Mouse (Mus musculus): Measurements from ENCODE around the gene Hist1h2bj. TPM values are rescaled to one million over a fixed set of nuclear protein-coding genes. Genes with fewer than 3 reads are reported as not detected.

Hist1h2bj gene
- 10 to 100 TPM in 1 of 2 experiments, 1 to 10 TPM in 1; 4.8 to 10.1 TPM for polyA plus RNA-seq (2017; shearing (Covaris generic))

DNA sequence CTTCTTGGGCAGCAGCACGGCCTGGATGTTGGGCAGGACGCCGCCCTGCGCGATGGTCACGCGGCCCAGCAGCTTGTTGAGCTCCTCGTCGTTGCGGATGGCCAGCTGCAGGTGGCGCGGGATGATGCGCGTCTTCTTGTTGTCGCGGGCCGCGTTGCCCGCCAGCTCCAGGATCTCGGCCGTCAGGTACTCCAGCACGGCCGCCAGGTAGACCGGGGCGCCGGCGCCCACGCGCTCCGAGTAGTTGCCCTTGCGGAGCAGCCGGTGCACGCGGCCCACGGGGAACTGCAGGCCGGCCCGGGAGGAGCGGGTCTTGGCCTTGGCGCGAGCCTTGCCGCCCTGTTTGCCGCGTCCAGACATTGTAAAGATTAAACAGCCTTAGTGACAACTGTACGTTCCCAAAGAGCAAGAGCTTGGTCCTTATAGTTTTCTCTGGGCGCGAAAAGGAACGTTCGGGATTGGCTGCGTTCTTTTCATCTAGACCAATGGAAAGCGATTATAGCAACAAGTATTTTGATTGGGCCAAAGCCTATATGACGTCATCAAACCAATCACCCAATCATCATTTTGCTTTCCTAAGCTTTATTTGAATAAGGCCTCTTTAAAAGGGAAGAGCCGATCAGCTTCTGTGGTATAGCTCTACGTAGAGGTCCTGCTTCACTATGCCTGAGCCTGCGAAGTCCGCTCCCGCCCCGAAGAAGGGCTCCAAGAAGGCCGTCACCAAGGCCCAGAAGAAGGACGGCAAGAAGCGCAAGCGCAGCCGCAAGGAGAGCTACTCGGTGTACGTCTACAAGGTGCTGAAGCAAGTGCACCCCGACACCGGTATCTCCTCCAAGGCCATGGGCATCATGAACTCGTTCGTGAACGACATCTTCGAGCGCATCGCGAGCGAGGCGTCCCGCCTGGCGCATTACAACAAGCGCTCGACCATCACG is at the start of gene Hist1h2bj, which contains the start of gene Hist1h2ag:
Gene Hist1h2bj, plus strand, starts transcription at position 647 of the 935 bp plus-strand sequence.
Gene Hist1h2ag, minus strand, starts transcription at position 377 of the 935 bp plus-strand sequence.

DNA sequence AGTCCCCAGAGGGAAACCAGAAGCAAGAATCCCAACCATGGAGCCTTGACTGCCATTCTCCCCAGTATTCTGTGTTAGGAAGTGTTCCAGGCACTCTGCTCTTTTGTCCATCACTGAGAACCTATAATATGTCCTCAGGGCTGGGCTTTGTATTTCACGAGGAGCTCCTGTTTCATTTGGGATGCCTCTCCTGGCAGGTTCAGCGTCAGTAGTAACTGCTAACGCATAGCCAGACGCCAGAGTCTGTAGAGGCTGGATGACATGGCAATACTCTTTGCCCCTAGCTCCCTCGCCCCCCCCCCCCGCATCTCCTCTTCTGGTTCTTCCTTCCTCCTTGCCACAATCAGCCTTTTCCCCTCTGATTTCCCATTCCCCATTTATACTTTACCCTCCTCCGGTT is 33.4 kb upstream of the Hist1h2bj start, which contains the start of gene Prss16:
Gene Prss16, minus strand, starts transcription at position 101 of the 400 bp plus-strand sequence.

DNA sequence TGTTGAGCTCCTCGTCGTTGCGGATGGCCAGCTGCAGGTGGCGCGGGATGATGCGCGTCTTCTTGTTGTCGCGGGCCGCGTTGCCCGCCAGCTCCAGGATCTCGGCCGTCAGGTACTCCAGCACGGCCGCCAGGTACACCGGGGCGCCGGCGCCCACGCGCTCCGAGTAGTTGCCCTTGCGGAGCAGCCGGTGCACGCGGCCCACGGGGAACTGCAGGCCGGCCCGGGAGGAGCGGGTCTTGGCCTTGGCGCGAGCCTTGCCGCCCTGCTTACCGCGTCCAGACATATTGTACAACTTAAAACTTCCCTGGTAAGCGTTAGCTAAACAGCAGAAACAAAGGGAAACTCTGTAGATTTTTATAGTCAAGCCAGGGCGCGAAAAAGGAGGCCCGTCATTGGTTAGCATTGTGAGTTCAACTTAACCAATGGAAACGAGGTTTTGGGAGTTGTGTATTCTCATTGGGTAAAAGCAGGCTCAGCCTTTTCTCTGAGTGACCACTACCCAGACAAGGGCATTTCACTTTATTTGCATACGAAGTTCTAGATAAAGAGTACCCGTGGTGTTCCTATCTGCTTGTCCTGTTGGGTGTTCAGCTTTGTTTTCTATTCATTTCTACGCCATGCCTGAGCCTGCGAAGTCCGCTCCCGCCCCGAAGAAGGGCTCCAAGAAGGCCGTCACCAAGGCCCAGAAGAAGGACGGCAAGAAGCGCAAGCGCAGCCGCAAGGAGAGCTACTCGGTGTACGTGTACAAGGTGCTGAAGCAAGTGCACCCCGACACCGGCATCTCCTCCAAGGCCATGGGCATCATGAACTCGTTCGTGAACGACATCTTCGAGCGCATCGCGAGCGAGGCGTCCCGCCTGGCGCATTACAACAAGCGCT is 7.5 kb upstream of the Hist1h2bj start, which contains the start of the genes Hist1h2ah and Hist1h2bk:
Gene Hist1h2ah, minus strand, starts transcription at position 302 of the 882 bp plus-strand sequence.
Gene Hist1h2bk, plus strand, starts transcription at position 604 of the 882 bp plus-strand sequence.

DNA sequence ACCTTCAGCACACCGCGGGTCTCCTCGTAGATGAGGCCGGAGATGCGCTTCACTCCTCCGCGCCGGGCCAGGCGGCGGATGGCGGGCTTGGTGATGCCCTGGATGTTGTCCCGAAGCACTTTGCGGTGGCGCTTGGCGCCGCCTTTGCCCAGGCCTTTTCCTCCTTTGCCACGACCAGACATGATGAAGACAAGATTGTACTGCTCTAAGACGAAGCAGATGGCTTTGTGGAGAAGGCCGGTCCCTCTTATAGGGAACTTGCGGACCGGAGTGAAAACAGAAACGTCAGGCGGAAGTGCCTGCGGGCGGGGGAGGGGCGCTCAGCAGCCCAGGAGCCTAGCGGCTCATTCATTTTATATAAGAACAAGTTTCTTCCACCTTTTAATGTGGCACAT is 1.9 kb upstream of the Hist1h2bj start, which contains the start of gene Hist1h4i:
Gene Hist1h4i, minus strand, starts transcription at position 221 of the 395 bp plus-strand sequence.

DNA sequence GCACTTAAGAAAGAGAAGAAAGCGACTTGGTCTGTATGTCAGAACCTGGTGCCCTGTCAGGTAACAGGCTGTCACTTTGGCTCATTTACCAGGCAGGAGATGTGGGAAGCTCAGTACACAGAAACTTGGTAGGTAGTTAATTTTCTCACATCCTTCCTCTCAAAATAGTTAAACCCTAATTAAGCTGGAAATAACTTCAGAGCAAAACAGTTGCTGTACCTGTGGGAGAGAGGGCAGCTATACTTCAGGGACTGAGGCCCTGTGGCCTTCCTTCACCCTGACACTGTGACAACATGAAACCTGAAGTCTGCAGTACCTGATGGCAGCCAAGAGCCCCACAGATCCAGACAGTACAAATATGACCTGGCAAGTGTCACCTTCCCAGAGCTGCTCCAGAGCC is 41.1 kb downstream of the Hist1h2bj start, which contains the start of gene Vmn1r188:
Gene Vmn1r188, plus strand, starts transcription at position 301 of the 400 bp plus-strand sequence.

Other genes starting within 250 kb of the Hist1h2bj start
- gene Hist1h2bq, start 233.0 kb upstream of the Hist1h2bj start, polyA plus RNA-seq (2017; shearing (Covaris generic)): 10 to 100 TPM; 10.3 to 13.9 TPM
- gene Hist1h2ao, start 232.7 kb upstream of the Hist1h2bj start, polyA plus RNA-seq (2017; shearing (Covaris generic)): not detected
- 10 to 100 TPM; 27.8 to 33.8 TPM for gene Hist1h4m, start 231.5 kb upstream of the Hist1h2bj start, polyA plus RNA-seq (2017; shearing (Covaris generic))
- 10 to 100 TPM in 1 of 2 experiments, 1 to 10 TPM in 1; 6.0 to 10.8 TPM for gene Hist1h4n, start 211.0 kb upstream of the Hist1h2bj start, polyA plus RNA-seq (2017; shearing (Covaris generic))
- gene Hist1h2ap, start 209.7 kb upstream of the Hist1h2bj start, polyA plus RNA-seq (2017; shearing (Covaris generic)): 100 to 1,000 TPM; 513 to 599 TPM
- gene Hist1h2br, start 209.5 kb upstream of the Hist1h2bj start, polyA plus RNA-seq (2017; shearing (Covaris generic)): 10 to 100 TPM; 10.1 to 13.9 TPM
- under 1 TPM in 1 of 2 experiments, not detected in 1; 0.09 TPM for gene Zfp184, start 98.1 kb upstream of the Hist1h2bj start, polyA plus RNA-seq (2017; shearing (Covaris generic))
- not detected for gene Pom121l2, start 62.0 kb upstream of the Hist1h2bj start, polyA plus RNA-seq (2017; shearing (Covaris generic))
- under 1 TPM; 0.28 to 0.85 TPM for gene Prss16, start 33.5 kb upstream of the Hist1h2bj start, polyA plus RNA-seq (2017; shearing (Covaris generic))
- not detected for gene Hist1h2ah, start 7.6 kb upstream of the Hist1h2bj start, polyA plus RNA-seq (2017; shearing (Covaris generic))
- gene Hist1h2bk, start 7.3 kb upstream of the Hist1h2bj start, polyA plus RNA-seq (2017; shearing (Covaris generic)): 1 to 10 TPM in 1 of 2 experiments, under 1 TPM in 1; 0.45 to 2.6 TPM
- 10 to 100 TPM; 12.3 to 15.6 TPM for gene Hist1h4i, start 1.9 kb upstream of the Hist1h2bj start, polyA plus RNA-seq (2017; shearing (Covaris generic))
- gene Hist1h2ag, start 270 bp upstream of the Hist1h2bj start, polyA plus RNA-seq (2017; shearing (Covaris generic)): 10 to 100 TPM; 12.1 to 24.2 TPM
- gene Vmn1r188, start 41.2 kb downstream of the Hist1h2bj start, polyA plus RNA-seq (2017; shearing (Covaris generic)): not detected
- not detected for gene Vmn1r189, start 62.6 kb downstream of the Hist1h2bj start, polyA plus RNA-seq (2017; shearing (Covaris generic))
- not detected for gene Vmn1r191, start 140.8 kb downstream of the Hist1h2bj start, polyA plus RNA-seq (2017; shearing (Covaris generic))
- gene Vmn1r192, start 147.9 kb downstream of the Hist1h2bj start, polyA plus RNA-seq (2017; shearing (Covaris generic)): not detected
- under 1 TPM in 1 of 2 experiments, not detected in 1; 0.48 TPM for gene Vmn1r193, start 179.9 kb downstream of the Hist1h2bj start, polyA plus RNA-seq (2017; shearing (Covaris generic))
- gene Vmn1r194, start 201.0 kb downstream of the Hist1h2bj start, polyA plus RNA-seq (2017; shearing (Covaris generic)): not detected
- gene Vmn1r195, start 227.3 kb downstream of the Hist1h2bj start, polyA plus RNA-seq (2017; shearing (Covaris generic)): not detected
- not detected for gene Vmn1r196, start 246.7 kb downstream of the Hist1h2bj start, polyA plus RNA-seq (2017; shearing (Covaris generic))